Mouse (Mus musculus): ENCODE results near the gene Gm28047. TPM values are rescaled to one million over a fixed set of nuclear protein-coding genes. Genes with fewer than 3 reads are reported as not detected.

Gm28047 gene
- polyA plus RNA-seq, 1 experiment from 2014 or later = not detected

DNA sequence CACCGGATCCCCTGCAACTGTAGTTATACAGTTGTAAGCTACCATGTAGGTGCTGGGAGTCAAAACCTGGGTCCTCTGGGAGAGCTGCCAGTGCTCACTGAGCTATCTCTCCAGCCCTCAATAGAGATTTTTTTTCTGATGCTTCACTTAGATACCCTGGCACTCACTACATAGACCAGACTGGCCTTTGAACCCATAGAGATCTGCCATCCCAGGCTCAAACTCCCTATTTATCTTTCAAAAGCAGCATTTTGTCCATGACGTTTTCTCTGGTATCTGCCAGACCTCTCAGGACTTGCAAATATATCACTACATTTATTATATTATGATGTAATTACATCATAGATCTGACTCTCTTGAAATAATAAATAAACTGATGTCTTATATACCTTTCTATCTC is 46.5 kb downstream of the Gm28047 start:
- ATAC-seq (ENCODE audit: insufficient read depth) (no peak), DNase-seq (no peak)
- Histone ChIP-seq H3K4me3 (ENCODE audit: low read depth, low read length) (no peak overlapping the region), H3K9ac (no peak overlapping the region), H3K27me3 (ENCODE audit: insufficient read depth, low read length) (no peaks in the 10 kb centered on the region), H3K4me2 (no peak overlapping the region), H3K9me3 (ENCODE audit: low read depth, low read length) (no peaks in the 10 kb centered on the region), H3K36me3 (ENCODE audit: insufficient read depth) (no peaks in the 10 kb centered on the region), H3K4me1 (ENCODE audit: insufficient read depth) (no peaks in the 10 kb centered on the region), H3K27ac (ENCODE audit: low read depth) (no peak overlapping the region)
- TF ChIP-seq CTCF (IDR thresholded peaks at IDR 0.05; ENCODE audit: low read depth) = no peak
- 75% methylated on average over 2 of the region's 2 CpGs for WGBS

DNA sequence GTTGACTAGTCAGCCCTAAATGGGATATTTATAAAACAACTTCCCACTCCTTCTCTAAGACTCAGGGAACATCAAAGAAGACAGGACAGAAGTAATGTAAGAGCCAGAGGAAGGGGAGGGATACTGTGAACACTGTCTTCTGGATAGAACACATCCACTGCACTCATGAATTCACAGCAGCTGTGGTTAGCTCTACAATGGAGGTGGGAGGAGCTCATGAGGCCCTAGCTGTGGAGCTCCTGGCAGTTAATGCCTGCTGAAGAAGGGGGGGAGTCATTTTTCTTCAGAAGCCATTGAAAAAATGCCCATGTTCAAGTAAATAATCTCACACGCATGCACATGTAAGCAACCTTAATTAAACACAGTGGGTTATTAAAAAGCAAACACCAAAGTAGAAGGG is 47.9 kb downstream of the Gm28047 start:
- H3K9me3 ChIP-seq (ENCODE audit: low read depth, low read length) = no peaks in the 10 kb centered on the region
- H3K27ac ChIP-seq (ENCODE audit: low read depth) = no peak overlapping the region
- H3K36me3 ChIP-seq (ENCODE audit: insufficient read depth) = no peaks in the 10 kb centered on the region
- H3K4me1 ChIP-seq (ENCODE audit: insufficient read depth) = no peaks in the 10 kb centered on the region
- WGBS = 84% methylated on average over 1 of the region's 1 CpGs
- ATAC-seq (ENCODE audit: insufficient read depth) = no peak
- no peaks in the 10 kb centered on the region for H3K27me3 ChIP-seq (ENCODE audit: insufficient read depth, low read length)
- DNase-seq = peak; percentile 17
- no peak overlapping the region for H3K4me3 ChIP-seq (ENCODE audit: low read depth, low read length)
- no peak for TF ChIP-seq CTCF (IDR thresholded peaks at IDR 0.05; ENCODE audit: low read depth)
- H3K9ac ChIP-seq = no peak overlapping the region
- H3K4me2 ChIP-seq = no peak overlapping the region

DNA sequence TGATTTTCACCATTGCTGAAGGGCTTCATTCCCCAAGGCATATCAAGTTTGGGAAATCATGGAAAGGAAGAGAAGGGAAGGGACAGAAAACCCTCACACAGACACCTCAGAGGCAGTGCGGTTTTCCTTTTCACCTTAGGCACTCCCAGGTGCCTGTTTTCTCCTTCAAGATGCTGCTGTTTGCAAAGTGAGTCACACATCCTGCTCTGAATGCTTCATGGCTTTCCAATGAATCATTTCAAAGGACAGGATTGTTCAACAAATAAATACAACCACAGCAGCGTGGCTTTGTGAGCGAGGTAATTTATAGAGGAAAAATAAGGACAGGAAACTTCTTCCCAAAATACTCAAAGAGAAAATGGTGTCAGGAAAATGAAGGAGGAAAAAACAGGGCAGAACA is 52.8 kb downstream of the Gm28047 start:
- Histone ChIP-seq H3K9me3 (ENCODE audit: low read depth, low read length) (no peaks in the 10 kb centered on the region), H3K27ac (ENCODE audit: low read depth) (no peak overlapping the region), H3K36me3 (ENCODE audit: insufficient read depth) (no peaks in the 10 kb centered on the region), H3K4me1 (ENCODE audit: insufficient read depth) (no peaks in the 10 kb centered on the region), H3K4me3 (ENCODE audit: low read depth, low read length) (no peak overlapping the region), H3K9ac (no peak overlapping the region), H3K27me3 (ENCODE audit: insufficient read depth, low read length) (no peaks in the 10 kb centered on the region), H3K4me2 (no peak overlapping the region)
- no peak for TF ChIP-seq CTCF (IDR thresholded peaks at IDR 0.05; ENCODE audit: low read depth)
- WGBS = 57% methylated on average over 3 of the region's 3 CpGs
- ATAC-seq (ENCODE audit: insufficient read depth) (no peak), DNase-seq (no peak)

- no peak overlapping the region for H3K4me3 ChIP-seq (ENCODE audit: low read depth, low read length)
- no peak overlapping the region for H3K9ac ChIP-seq
- WGBS = 69% methylated on average over 2 of the region's 2 CpGs
- no peaks in the 10 kb centered on the region for H3K27me3 ChIP-seq (ENCODE audit: insufficient read depth, low read length)
- H3K27ac ChIP-seq (ENCODE audit: low read depth) = no peak overlapping the region
- H3K36me3 ChIP-seq (ENCODE audit: insufficient read depth) = peaks cover 11% of the 10 kb centered on the region; the same call in 1 of the 2 replicates
- no peak overlapping the region for H3K4me2 ChIP-seq
- H3K9me3 ChIP-seq (ENCODE audit: low read depth, low read length) = no peaks in the 10 kb centered on the region
- TF ChIP-seq CTCF (IDR thresholded peaks at IDR 0.05; ENCODE audit: low read depth) = no peak
- no peak for DNase-seq
- H3K4me1 ChIP-seq (ENCODE audit: insufficient read depth) = no peaks in the 10 kb centered on the region
- ATAC-seq (ENCODE audit: insufficient read depth) = no peak
Measured at GRCm38 (mm10) chr15:102567849-102568248, 57.0 kb downstream of the Gm28047 start.

DNA sequence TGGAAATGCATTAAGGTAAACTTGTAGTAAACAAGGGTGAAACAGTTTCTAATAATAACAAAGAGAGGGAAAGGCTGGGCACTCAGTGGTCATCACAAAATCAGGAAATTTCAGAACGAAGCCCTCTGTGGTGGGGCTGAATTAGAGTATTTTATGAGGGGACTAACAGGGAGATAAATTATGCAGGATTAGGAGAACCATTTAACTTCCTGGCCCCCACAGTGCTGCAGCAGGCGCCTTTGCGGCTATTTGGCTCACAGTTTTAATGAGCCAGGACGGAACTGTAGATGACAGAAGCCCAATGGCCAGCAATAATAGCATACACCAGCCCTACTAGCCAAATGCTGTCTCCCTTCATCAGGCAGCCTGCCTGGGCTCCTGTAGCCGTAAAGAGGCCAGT is 61.2 kb downstream of the Gm28047 start:
- no peak for TF ChIP-seq CTCF (IDR thresholded peaks at IDR 0.05; ENCODE audit: low read depth)

DNA sequence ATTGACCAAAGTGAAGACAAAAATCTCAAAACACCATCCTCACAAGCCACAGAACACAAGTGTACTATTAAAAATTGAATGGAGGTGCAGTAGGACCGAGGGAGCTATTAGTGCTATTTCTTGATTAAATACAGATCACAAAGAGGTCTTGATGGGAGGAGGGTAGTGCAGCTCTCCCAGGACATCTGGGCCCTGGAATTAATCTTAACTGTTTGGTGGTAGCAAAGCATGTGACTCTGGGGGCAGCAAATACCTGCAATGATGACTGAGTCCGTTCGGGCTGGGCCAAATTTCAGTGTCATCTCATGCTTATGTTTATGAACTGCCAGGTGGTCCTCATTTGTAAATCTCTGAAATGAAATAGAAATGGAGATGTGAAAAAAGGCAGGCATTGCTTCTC is 61.8 kb downstream of the Gm28047 start:
- H3K27ac ChIP-seq (ENCODE audit: low read depth) = no peak overlapping the region
- H3K4me2 ChIP-seq = no peak overlapping the region
- H3K36me3 ChIP-seq (ENCODE audit: insufficient read depth) = peaks cover 27% of the 10 kb centered on the region; the same call in 1 of the 2 replicates
- DNase-seq = no peak
- no peak for ATAC-seq (ENCODE audit: insufficient read depth)
- no peaks in the 10 kb centered on the region for H3K4me1 ChIP-seq (ENCODE audit: insufficient read depth)
- H3K4me3 ChIP-seq (ENCODE audit: low read depth, low read length) = no peak overlapping the region
- 80% methylated on average over 3 of the region's 3 CpGs for WGBS
- no peaks in the 10 kb centered on the region for H3K27me3 ChIP-seq (ENCODE audit: insufficient read depth, low read length)
- H3K9me3 ChIP-seq (ENCODE audit: low read depth, low read length) = no peaks in the 10 kb centered on the region
- no peak overlapping the region for H3K9ac ChIP-seq
- no peak for TF ChIP-seq CTCF (IDR thresholded peaks at IDR 0.05; ENCODE audit: low read depth)

More for the DNA sequence above, 61.2 kb downstream of the Gm28047 start:
- Histone ChIP-seq H3K27ac (ENCODE audit: low read depth) (no peak overlapping the region), H3K27me3 (ENCODE audit: insufficient read depth, low read length) (no peaks in the 10 kb centered on the region), H3K4me1 (ENCODE audit: insufficient read depth) (no peaks in the 10 kb centered on the region), H3K4me2 (no peak overlapping the region), H3K4me3 (ENCODE audit: low read depth, low read length) (no peak overlapping the region), H3K36me3 (ENCODE audit: insufficient read depth) (peaks cover 27% of the 10 kb centered on the region; the same call in 1 of the 2 replicates), H3K9me3 (ENCODE audit: low read depth, low read length) (no peaks in the 10 kb centered on the region), H3K9ac (no peak overlapping the region)
- no peak for ATAC-seq (ENCODE audit: insufficient read depth)
- no peak for DNase-seq
- 85% methylated on average over 5 of the region's 5 CpGs for WGBS

- H3K9ac ChIP-seq = no peak overlapping the region
- ATAC-seq (ENCODE audit: insufficient read depth) (no peak), DNase-seq (no peak)
- H3K36me3 ChIP-seq (ENCODE audit: insufficient read depth) = peaks cover 27% of the 10 kb centered on the region; the same call in 1 of the 2 replicates
- no peak overlapping the region for H3K4me3 ChIP-seq (ENCODE audit: low read depth, low read length)
- H3K4me1 ChIP-seq (ENCODE audit: insufficient read depth) = no peaks in the 10 kb centered on the region
- H3K27me3 ChIP-seq (ENCODE audit: insufficient read depth, low read length) = no peaks in the 10 kb centered on the region
- no peak overlapping the region for H3K27ac ChIP-seq (ENCODE audit: low read depth)
- WGBS = 96% methylated on average over 1 of the region's 1 CpGs
- no peak overlapping the region for H3K4me2 ChIP-seq
- H3K9me3 ChIP-seq (ENCODE audit: low read depth, low read length) = no peaks in the 10 kb centered on the region
- no peak for TF ChIP-seq CTCF (IDR thresholded peaks at IDR 0.05; ENCODE audit: low read depth)
Measured at GRCm38 (mm10) chr15:102562491-102562890, 62.4 kb downstream of the Gm28047 start.

DNA sequence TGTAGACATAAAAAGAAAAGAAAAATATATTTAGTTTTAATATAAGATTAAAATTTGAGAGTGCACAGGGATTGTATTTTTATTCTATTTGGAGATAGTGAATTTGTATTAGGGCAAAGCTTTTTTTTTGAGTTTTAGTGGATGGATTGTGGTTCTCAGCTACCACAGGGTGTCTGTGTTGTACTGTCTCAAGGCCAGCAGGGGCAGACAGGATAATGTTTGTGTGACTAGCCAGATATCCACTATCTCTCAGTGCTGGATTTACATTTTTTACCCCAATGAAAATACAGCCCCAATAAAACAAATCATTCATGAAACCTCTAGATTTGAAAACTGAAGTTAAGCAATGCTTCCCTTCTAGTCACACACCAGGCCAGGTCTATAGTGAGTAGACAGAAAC is 67.3 kb downstream of the Gm28047 start:
- TF ChIP-seq CTCF (IDR thresholded peaks at IDR 0.05; ENCODE audit: low read depth) = peak; percentile 25; the same call in 1 of the 2 replicates
- Histone ChIP-seq H3K9me3 (ENCODE audit: low read depth, low read length) (no peaks in the 10 kb centered on the region), H3K4me1 (ENCODE audit: insufficient read depth) (no peaks in the 10 kb centered on the region), H3K4me3 (ENCODE audit: low read depth, low read length) (no peak overlapping the region), H3K9ac (no peak overlapping the region), H3K4me2 (no peak overlapping the region), H3K27me3 (ENCODE audit: insufficient read depth, low read length) (no peaks in the 10 kb centered on the region), H3K27ac (ENCODE audit: low read depth) (no peak overlapping the region), H3K36me3 (ENCODE audit: insufficient read depth) (peaks cover 52% of the 10 kb centered on the region)
- DNase-seq (peak; percentile 16), ATAC-seq (ENCODE audit: insufficient read depth) (no peak)

Data from lung, embryonic 14.5 days (tissue).